Mouse (Mus musculus): ENCODE data around the gene Npb. TPM values are rescaled to one million over a fixed set of nuclear protein-coding genes. Genes with fewer than 3 reads are reported as not detected.

Npb gene
- polyA plus RNA-seq, 1 experiment from 2014 or later, result not detected

GRCm38 (mm10) chr11:120622805-120623204 is 14.5 kb downstream of the Npb start:
- H3K36me3 ChIP-seq (replicated peaks), result peaks cover 79% of the 10 kb centered on the region
- DNase-seq (ENCODE audit: low spot score), result no peak
- no peak overlapping the region for H3K4me3 ChIP-seq
- no peaks in the 10 kb centered on the region for H3K9me3 ChIP-seq
- 93% methylated on average over 6 of the region's 6 CpGs for WGBS
- H3K27me3 ChIP-seq (replicated peaks; ENCODE audit: low read depth, poor library complexity, severe bottlenecking), result no peaks in the 10 kb centered on the region
- H3K4me1 ChIP-seq, result peaks cover 28% of the 10 kb centered on the region
- no peak overlapping the region for H3K27ac ChIP-seq (replicated peaks)

- H3K27ac ChIP-seq (replicated peaks), result peak overlapping the region; percentile 75
- peaks cover 77% of the 10 kb centered on the region for H3K36me3 ChIP-seq (replicated peaks)
- peak overlapping the region; percentile 97 for H3K4me3 ChIP-seq
- no peaks in the 10 kb centered on the region for H3K9me3 ChIP-seq
- peaks cover 21% of the 10 kb centered on the region for H3K4me1 ChIP-seq
- DNase-seq (ENCODE audit: low spot score), result peak; percentile 73
- WGBS, result 14% methylated on average over 30 of the region's 30 CpGs
- no peaks in the 10 kb centered on the region for H3K27me3 ChIP-seq (replicated peaks; ENCODE audit: low read depth, poor library complexity, severe bottlenecking)
Observed at GRCm38 (mm10) chr11:120623961-120624679, 15.8 kb downstream of the Npb start.

GRCm38 (mm10) chr11:120624680-120625111 is 16.4 kb downstream of the Npb start:
- Histone ChIP-seq H3K27me3 (replicated peaks; ENCODE audit: low read depth, poor library complexity, severe bottlenecking) (no peaks in the 10 kb centered on the region), H3K27ac (replicated peaks) (peak overlapping the region; percentile 75), H3K4me1 (peaks cover 27% of the 10 kb centered on the region), H3K36me3 (replicated peaks) (peaks cover 77% of the 10 kb centered on the region), H3K9me3 (no peaks in the 10 kb centered on the region), H3K4me3 (peak overlapping the region; percentile 97)
- WGBS, result under 1% methylated on average over 53 of the region's 53 CpGs
- peak; percentile 90 for DNase-seq (ENCODE audit: low spot score)

- 22% methylated on average over 5 of the region's 5 CpGs for whole genome bisulfite sequencing
- no peaks in the 10 kb centered on the region for H3K27me3 ChIP-seq (replicated peaks; ENCODE audit: low read depth, poor library complexity, severe bottlenecking)
- peaks cover 76% of the 10 kb centered on the region for H3K36me3 ChIP-seq (replicated peaks)
- H3K27ac ChIP-seq (replicated peaks), result peak within 1 kb of the TSS; percentile 75
- H3K4me1 ChIP-seq, result peaks cover 33% of the 10 kb centered on the region
- peak within 1 kb of the TSS; percentile 97 for H3K4me3 ChIP-seq
- DNase-seq (ENCODE audit: low spot score), result no peak
- H3K9me3 ChIP-seq, result no peaks in the 10 kb centered on the region
Observed at GRCm38 (mm10) chr11:120625152-120625775, 17.0 kb downstream of the Npb start, which contains the start of gene Sirt7. Gene Sirt7, minus strand, starts transcription at chr11:120625240.

GRCm38 (mm10) chr11:120626785-120627467 is 18.6 kb downstream of the Npb start:
- Histone ChIP-seq H3K4me1 (peaks cover 49% of the 10 kb centered on the region), H3K36me3 (replicated peaks) (peaks cover 63% of the 10 kb centered on the region), H3K9me3 (no peaks in the 10 kb centered on the region), H3K4me3 (0 out of 2 replicates have a peak overlapping the region, but pooled peaks have one; percentile 14), H3K27ac (replicated peaks) (no peak overlapping the region), H3K27me3 (replicated peaks; ENCODE audit: low read depth, poor library complexity, severe bottlenecking) (no peaks in the 10 kb centered on the region)
- WGBS, result 89% methylated on average over 11 of the region's 11 CpGs
- no peak for DNase-seq (ENCODE audit: low spot score)

GRCm38 (mm10) chr11:120627468-120628300 is 19.4 kb downstream of the Npb start:
- H3K4me3 ChIP-seq, result peak overlapping the region; percentile 14; the same call in 1 of the 2 replicates
- no peak overlapping the region for H3K27ac ChIP-seq (replicated peaks)
- no peak for DNase-seq (ENCODE audit: low spot score)
- no peaks in the 10 kb centered on the region for H3K27me3 ChIP-seq (replicated peaks; ENCODE audit: low read depth, poor library complexity, severe bottlenecking)
- no peaks in the 10 kb centered on the region for H3K9me3 ChIP-seq
- peaks cover 55% of the 10 kb centered on the region for H3K36me3 ChIP-seq (replicated peaks)
- WGBS, result 85% methylated on average over 22 of the region's 22 CpGs
- peaks cover 56% of the 10 kb centered on the region for H3K4me1 ChIP-seq

- Histone ChIP-seq H3K27ac (replicated peaks) (no peak overlapping the region), H3K36me3 (replicated peaks) (peaks cover 47% of the 10 kb centered on the region), H3K4me3 (peak overlapping the region; percentile 99; the same call in 1 of the 2 replicates), H3K9me3 (no peaks in the 10 kb centered on the region), H3K27me3 (replicated peaks; ENCODE audit: low read depth, poor library complexity, severe bottlenecking) (no peaks in the 10 kb centered on the region), H3K4me1 (peaks cover 55% of the 10 kb centered on the region)
- DNase-seq (ENCODE audit: low spot score), result no peak
- 95% methylated on average over 23 of the region's 23 CpGs for WGBS
Observed at GRCm38 (mm10) chr11:120628601-120629340, 20.5 kb downstream of the Npb start.

- peak overlapping the region; percentile 99 for H3K4me3 ChIP-seq
- 78% methylated on average over 23 of the region's 23 CpGs for WGBS
- peak overlapping the region; percentile 42; the same call in 1 of the 2 replicates for H3K27ac ChIP-seq (replicated peaks)
- H3K4me1 ChIP-seq, result peaks cover 52% of the 10 kb centered on the region
- H3K36me3 ChIP-seq (replicated peaks), result peaks cover 47% of the 10 kb centered on the region
- no peak for DNase-seq (ENCODE audit: low spot score)
- no peaks in the 10 kb centered on the region for H3K9me3 ChIP-seq
- no peaks in the 10 kb centered on the region for H3K27me3 ChIP-seq (replicated peaks; ENCODE audit: low read depth, poor library complexity, severe bottlenecking)
Observed at GRCm38 (mm10) chr11:120629341-120629730, 21.1 kb downstream of the Npb start.

- Histone ChIP-seq H3K4me3 (peak overlapping the region; percentile 99), H3K36me3 (replicated peaks) (peaks cover 47% of the 10 kb centered on the region), H3K4me1 (peaks cover 48% of the 10 kb centered on the region), H3K27me3 (replicated peaks; ENCODE audit: low read depth, poor library complexity, severe bottlenecking) (no peaks in the 10 kb centered on the region), H3K27ac (replicated peaks) (peak overlapping the region; percentile 42), H3K9me3 (no peaks in the 10 kb centered on the region)
- WGBS, result 38% methylated on average over 7 of the region's 7 CpGs
- DNase-seq (ENCODE audit: low spot score), result no peak
Observed at GRCm38 (mm10) chr11:120629911-120630310, 21.6 kb downstream of the Npb start.

- Histone ChIP-seq H3K4me3 (peak overlapping the region; percentile 99), H3K4me1 (peaks cover 43% of the 10 kb centered on the region), H3K27me3 (replicated peaks; ENCODE audit: low read depth, poor library complexity, severe bottlenecking) (no peaks in the 10 kb centered on the region), H3K27ac (replicated peaks) (peak overlapping the region; percentile 42), H3K36me3 (replicated peaks) (peaks cover 45% of the 10 kb centered on the region), H3K9me3 (no peaks in the 10 kb centered on the region)
- no peak for DNase-seq (ENCODE audit: low spot score)
- WGBS, result 44% methylated on average over 5 of the region's 5 CpGs
Observed at GRCm38 (mm10) chr11:120630401-120630871, 22.2 kb downstream of the Npb start.
